Mouse (Mus musculus) spleen, adult 2 months (tissue): Measurements from ENCODE around the gene Ccdc30.

Experiments used
- CTCF ChIP-seq: fragments of 200-500 bp; IDR thresholded peaks from 2 replicates; pipeline ENCODE4 v1.5.1; 2011; ENCODE audit warnings: mild to moderate bottlenecking, inconsistent platforms; ENCODE audit not compliant: insufficient read depth, insufficient read length, insufficient replicate concordance; ENCODE audit errors: extremely low read depth
- POLR2A ChIP-seq: fragments of 200-500 bp; IDR thresholded peaks from 2 replicates; pipeline ENCODE4 v1.6.1; 2011; ENCODE audit warnings: low read depth, low read length, inconsistent platforms

DNA sequence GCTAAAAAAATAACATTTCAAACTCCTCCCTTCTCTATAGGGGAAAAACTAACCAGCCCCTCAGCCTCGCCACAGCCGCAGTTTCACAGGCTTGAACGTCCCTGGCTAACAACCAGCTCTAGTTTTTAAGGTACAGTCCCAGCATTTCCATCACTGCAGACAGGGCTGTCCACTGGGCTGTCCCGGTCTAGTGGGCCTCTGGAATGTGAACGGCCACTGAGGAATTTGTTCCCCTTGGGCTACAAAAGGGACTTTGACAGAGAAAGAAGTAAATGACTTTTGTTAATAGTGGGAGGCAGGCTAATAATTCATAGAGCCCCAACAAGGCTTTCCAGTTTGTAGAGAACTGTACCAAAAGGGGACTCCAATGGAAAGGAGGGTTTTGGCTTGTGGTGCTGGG is 109.9 kb downstream of the Ccdc30 start:
- TF ChIP-seq POLR2A (no peak), CTCF (no peak)
